Mouse (Mus musculus): Measurements from ENCODE around the gene Igdcc3.

Igdcc3 gene

GRCm38 (mm10) chr9:65140491-65140890 lies 498 bp upstream of the Igdcc3 start:
- no peak for DNase-seq (ENCODE audit: low spot score in 2 of 2)

DNA sequence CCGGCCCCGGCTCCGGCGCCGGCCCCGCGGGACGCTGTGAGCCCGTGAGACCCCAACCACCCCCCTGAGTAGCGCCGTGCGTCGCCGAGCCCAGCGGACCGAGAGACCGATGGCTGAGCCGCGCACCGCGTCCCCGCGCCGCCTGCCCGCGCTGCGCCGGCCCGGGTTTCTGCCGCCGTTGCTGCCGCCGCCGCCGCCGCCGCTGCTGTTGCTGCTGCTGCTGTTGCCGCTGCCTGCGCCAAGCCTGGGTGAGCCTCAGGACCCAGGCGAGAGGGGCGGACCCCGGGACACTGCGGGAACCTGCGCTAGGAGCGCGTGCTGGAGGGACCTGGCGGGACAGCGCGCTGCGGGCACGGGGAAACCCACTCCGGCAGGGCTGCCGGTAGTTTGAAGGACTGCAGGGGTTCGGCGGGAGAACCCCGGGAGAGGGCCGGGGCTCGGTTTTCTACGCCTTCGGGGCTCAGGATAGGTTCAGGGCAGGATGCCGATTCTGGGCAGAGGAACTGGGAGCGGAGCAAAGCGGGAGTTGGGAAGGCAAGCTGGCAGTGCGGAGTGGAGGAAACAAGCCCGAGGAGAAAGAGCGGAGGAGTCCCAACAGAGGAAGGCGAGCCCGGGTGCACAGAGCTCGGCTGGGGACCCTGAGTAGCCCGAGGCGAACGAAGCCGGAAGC lies 452 bp downstream of the Igdcc3 start:
- DNase-seq (ENCODE audit: low spot score in 2 of 2), result peak in 1 of 2 experiments; percentile 50

DNA sequence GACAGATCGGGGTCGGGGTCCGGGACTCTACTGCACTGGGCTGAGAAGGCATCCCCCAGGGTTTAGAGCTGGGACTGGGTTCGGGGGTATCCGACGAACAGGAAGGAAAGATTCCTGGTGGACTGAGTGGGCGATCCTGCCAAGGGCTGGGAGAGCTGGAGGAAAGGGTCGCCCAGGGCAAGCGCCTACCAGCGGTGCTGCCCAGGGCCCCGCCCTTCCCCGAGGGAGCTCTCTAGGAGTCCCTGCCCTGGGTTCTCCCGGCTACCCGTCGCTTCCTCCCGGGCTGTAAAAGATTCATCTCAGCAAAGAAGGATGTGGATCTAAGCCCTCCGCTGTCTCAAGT lies 958 bp downstream of the Igdcc3 start:
- DNase-seq (ENCODE audit: low spot score in 2 of 2), result no peak

DNA sequence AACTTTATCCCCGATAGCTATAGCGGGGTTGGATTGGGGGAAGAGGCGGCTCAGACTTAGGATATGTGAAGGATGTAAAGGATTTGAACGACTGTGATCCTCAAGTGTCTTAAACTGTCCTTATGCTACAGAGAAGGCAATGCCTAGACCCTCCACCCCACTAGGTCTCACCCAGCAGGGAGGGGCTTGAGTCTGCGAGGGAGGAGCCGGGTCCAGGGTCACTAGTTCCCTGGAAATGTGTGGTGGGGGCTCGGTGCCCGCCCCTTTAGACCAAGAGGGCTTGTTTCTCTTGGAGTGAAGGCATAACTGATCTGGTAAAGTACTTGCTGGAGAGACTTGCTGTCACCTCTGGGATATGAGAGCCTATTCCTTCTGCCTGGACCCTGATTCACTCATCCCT lies 1.4 kb downstream of the Igdcc3 start:
- DNase-seq (ENCODE audit: low spot score in 2 of 2), result no peak

DNA sequence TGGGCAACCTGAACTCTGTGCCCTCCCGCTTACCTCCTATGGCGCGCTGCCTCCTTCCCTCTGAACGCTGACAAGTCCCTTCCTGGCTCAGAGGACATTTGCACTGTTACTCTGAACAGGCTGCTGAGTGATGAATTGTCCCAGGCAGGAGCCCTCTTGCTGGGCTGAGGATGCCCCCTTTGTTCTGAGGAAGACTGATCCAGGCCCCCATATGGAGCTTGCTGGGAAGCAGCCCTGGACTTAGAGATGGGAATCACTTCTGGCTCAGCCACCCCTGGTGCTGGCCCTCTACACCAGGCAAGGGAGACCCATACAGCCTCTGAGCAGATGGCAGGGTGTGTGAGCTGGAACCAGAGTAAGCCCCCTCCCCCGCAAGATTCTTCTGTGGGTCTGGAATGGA lies 5.0 kb downstream of the Igdcc3 start:
- DNase-seq (ENCODE audit: low spot score in 2 of 2), result no peak

DNA sequence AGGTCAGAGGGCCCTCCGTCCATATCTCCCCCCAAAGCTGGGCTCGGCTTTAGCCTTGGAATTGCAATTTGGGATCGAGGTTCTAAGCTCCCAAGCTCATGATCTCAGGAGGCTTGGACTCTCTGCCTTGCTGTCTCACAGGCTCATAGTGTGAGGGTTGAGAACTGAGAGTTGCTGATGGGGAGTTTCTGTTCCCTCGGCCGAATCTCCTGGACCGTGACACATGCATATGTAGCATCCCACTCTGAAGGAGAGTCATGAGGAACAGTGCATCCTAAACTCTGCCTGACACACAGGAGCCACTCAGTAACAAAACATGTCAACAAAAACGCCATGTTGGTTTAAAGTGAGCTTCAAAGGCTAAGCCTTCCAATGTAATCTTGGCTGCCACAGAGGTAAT lies 7.5 kb downstream of the Igdcc3 start:
- no peak for DNase-seq (ENCODE audit: low spot score in 2 of 2)

- DNase-seq (ENCODE audit: low spot score in 2 of 2), result no peak
These were observed 11.8 kb downstream of the Igdcc3 start for GRCm38 (mm10) chr9:65152711-65153330.

DNA sequence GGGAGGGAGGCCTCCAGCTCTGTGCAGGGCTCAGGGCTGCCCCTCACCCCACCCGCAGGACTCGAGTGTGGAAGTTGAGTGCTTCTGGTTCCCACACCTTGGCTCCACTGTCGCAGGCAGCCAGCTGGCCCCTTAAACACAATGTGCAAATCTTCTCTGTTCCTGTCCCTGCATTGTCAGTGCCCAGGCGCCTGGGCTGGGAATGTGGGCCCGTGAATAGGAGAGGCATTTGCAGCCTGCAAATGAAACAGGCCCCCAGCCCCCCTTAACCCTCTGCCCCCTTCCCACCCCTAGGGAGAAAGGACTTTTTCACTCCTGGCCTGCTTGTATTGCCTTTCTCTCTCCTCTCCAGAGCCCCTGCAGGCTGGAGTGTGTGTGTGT lies 12.3 kb downstream of the Igdcc3 start:
- DNase-seq (ENCODE audit: low spot score in 2 of 2), result no peak

- DNase-seq (ENCODE audit: low spot score in 2 of 2), result no peak
These were observed 13.9 kb downstream of the Igdcc3 start for GRCm38 (mm10) chr9:65154692-65155455.

GRCm38 (mm10) chr9:65156604-65157003 lies 15.6 kb downstream of the Igdcc3 start:
- no peak for DNase-seq (ENCODE audit: low spot score in 2 of 2)

GRCm38 (mm10) chr9:65157631-65158030 lies 16.6 kb downstream of the Igdcc3 start:
- DNase-seq (ENCODE audit: low spot score in 2 of 2), result no peak

DNA sequence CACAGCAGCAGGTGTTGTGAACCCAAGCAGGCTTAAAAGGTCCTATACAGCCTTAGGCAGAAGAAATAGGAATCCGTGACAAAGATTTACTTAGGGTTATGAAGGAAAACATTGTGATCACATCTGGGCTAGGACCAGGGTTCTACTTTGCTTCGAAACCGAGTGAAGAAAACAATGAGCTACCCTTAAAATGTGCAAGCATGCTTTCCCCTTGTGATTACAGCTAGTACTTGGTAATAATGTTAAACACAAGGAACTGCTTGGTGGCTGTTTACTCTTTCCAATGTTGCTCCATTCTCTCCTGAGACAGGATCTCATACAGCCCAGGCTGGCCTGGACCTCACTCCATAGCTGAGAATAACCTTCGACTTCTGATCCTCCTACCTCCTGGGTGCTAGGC lies 20.2 kb downstream of the Igdcc3 start:
- no peak for DNase-seq (ENCODE audit: low spot score in 2 of 2)

GRCm38 (mm10) chr9:65161881-65162280 lies 20.9 kb downstream of the Igdcc3 start:
- no peak for DNase-seq (ENCODE audit: low spot score in 2 of 2)

DNA sequence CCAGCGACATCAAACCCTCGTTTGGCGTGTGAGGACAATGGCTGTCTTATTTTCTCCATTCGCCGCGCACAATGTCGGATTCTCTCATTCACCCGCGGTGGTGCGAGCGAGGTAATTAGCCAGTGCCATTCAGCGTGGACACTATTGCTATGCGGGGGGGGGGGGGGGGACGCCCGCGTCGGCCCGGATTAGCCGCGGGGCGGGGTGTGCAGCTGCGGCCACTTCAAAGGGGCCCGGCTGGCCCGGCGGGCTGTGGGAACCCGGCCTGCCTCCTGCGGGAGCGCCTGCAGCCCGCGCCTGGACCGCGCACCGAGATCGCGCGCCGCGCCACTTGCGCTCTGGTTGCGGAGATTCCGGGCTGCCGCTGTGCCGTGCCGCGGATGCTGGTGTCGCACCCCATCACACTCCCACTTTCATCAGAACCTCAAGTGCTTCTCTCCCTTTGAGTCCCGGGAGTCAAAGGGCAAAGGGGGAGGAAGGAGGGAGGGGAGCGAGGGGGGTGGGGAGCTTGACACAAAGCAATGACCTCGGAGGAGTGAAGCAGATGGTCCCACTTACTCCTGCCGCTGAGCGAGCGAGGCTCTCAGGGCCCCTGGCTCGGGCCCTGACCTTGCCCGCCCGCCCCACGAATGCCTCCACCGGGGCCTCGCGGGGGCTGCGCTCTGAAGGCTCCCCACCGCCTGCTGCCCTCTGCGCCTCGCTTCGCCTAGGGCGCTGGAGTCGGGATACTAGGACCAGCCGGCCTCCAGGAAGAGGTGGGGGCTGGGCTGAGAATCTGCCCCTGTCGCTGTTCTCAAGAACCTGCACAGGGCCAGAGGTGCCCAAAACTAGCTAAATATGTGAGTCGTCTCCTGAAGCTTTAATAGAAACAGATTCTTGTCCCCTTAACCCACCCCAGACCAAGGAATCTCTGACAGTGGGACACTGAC lies 22.0 kb downstream of the Igdcc3 start:
- peak in 1 of 2 experiments; percentile 29 for DNase-seq (ENCODE audit: low spot score in 2 of 2)

- DNase-seq (ENCODE audit: low spot score in 2 of 2), result no peak
These were observed 23.9 kb downstream of the Igdcc3 start for GRCm38 (mm10) chr9:65164870-65165269.

DNA sequence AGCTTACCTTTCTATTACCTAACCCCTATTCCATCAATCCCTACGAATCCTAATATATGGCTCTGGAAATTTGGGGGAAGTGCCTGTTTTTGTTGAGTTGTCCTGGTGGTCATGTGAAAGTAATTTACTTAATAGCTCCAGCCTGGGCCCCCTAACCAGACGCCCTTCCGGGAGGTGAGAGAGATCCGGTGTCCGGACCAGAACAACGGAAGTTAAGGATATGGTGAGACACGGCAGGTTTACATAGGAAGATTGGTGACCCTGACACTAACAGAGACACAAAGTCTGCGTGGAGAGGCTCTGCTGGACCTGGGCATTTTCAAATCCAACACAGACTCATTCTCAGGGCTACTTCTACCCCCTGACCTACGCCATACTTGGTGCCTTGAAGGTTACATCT lies 25.4 kb downstream of the Igdcc3 start:
- DNase-seq (ENCODE audit: low spot score in 2 of 2), result no peak

DNA sequence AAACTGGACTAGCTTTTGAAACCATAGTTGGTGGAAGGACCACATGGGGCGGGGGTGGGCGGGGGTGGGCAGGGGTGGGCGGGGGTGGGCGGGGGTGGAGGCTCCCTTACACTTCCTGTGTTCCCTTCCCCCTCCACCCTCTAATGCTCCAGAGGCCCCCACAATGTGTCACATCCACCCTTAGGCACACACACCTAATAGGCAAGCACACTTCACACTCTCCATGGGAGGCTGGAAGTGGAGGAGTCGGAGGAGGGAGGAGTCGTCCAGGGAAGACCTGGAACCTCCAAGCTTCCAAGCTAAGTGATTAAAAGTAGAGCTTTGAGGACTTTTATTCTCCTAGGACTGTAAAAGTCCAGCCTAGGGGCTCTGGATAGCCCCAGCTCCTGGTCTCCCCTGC lies 27.5 kb downstream of the Igdcc3 start:
- DNase-seq (ENCODE audit: low spot score in 2 of 2), result no peak

- DNase-seq (ENCODE audit: low spot score in 2 of 2), result no peak
These were observed 28.0 kb downstream of the Igdcc3 start for GRCm38 (mm10) chr9:65168952-65169351.

GRCm38 (mm10) chr9:65172654-65173053 lies 31.7 kb downstream of the Igdcc3 start:
- DNase-seq (ENCODE audit: low spot score in 2 of 2), result no peak

- DNase-seq (ENCODE audit: low spot score in 2 of 2), result no peak
These were observed 34.4 kb downstream of the Igdcc3 start for GRCm38 (mm10) chr9:65175234-65175938.

All from frontal cortex, postnatal 14 days (tissue).